Comparison of ENCODE assay signal across 8 mouse cellular contexts in the genomic region with DNA sequence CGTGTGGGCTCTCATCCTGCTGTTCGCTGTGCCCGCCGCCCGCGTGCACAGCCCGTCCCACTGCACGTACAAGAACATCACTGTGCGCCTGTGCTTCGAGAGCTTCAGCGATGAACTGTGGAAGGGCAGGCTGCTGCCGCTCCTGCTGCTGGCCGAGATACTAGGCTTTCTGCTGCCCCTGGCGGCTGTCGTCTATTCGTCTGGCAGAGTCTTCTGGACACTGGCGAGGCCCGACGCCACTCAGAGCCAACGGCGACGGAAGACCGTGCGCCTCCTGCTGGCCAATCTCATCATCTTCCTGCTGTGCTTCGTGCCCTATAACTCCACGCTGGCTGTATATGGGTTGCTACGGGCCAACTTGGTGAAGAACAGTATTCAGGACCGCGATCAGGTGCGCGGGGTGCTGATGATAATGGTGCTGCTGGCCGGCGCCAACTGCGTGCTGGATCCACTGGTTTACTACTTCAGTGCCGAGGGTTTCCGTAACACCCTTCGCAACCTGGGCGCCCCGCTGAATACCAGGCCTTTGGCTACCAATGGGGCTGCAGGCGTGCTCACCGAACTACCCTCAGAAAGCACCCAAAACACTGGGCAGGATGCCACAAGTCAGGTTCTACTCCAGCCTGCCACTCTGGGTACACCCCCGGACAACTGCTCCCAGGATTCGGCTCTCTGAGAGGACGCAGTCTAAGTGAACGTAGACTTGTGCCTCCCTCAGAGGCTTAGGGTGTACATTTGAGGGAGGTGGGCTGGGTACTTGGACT. TPM values are rescaled to one million over a fixed set of nuclear protein-coding genes. Genes with fewer than 3 reads are reported as not detected.
A peak's percentile ranks its signal among the peaks of the same experiment; 100 is the strongest.
DNase-seq lines count a peak whose midpoint lies in the region; ATAC-seq and TF ChIP-seq lines count a peak whose summit lies in the region.

No protein-coding gene starts in this region.

- H3K9me3 ChIP-seq in hindbrain, embryonic 10.5 days = no peaks in the 10 kb centered on the region
- no peaks in the 10 kb centered on the region for H3K9me3 ChIP-seq in lung, embryonic 16.5 days (ENCODE audit: control insufficient read depth, low read length)

- H3K27ac ChIP-seq in cerebellum, adult 2 months (ENCODE audit: insufficient read depth, low read length) = no peak overlapping the region
- peak overlapping the region; percentile 91 for H3K27ac ChIP-seq in hindbrain, embryonic 10.5 days
- peak overlapping the region; percentile 26; the same call in 1 of the 2 replicates for H3K27ac ChIP-seq in lung, embryonic 16.5 days (ENCODE audit: low read length)

- H3K36me3 ChIP-seq in hindbrain, embryonic 10.5 days = no peaks in the 10 kb centered on the region
- H3K36me3 ChIP-seq in lung, embryonic 16.5 days (ENCODE audit: control insufficient read depth, insufficient read depth, low read length) = no peaks in the 10 kb centered on the region

- peak overlapping the region; percentile 59 for H3K9ac ChIP-seq in lung, embryonic 16.5 days (ENCODE audit: low read length)

- peaks cover 6% of the 10 kb centered on the region; the same call in 1 of the 2 replicates for H3K4me1 ChIP-seq in cerebellum, adult 2 months (ENCODE audit: control insufficient read depth, insufficient read depth, low read length)
- peaks cover 24% of the 10 kb centered on the region for H3K4me1 ChIP-seq in hindbrain, embryonic 10.5 days (replicated peaks)
- no peaks in the 10 kb centered on the region for H3K4me1 ChIP-seq in lung, embryonic 16.5 days (replicated peaks; ENCODE audit: control insufficient read depth, insufficient read depth, low read length)

- 13% methylated on average over 45 of the region's 45 CpGs for WGBS in cerebellum, adult 2 months
- WGBS in hindbrain, embryonic 10.5 days = 21% methylated on average over 45 of the region's 45 CpGs
- 26% methylated on average over 45 of the region's 45 CpGs for WGBS in lung, embryonic 16.5 days

- no peaks in the 10 kb centered on the region for H3K27me3 ChIP-seq in cerebellum, adult 2 months (ENCODE audit: control insufficient read depth, insufficient read depth, low read length)
- H3K27me3 ChIP-seq in hindbrain, embryonic 10.5 days (ENCODE audit: insufficient read depth, poor library complexity, severe bottlenecking) = peaks cover 26% of the 10 kb centered on the region
- H3K27me3 ChIP-seq in lung, embryonic 16.5 days (ENCODE audit: control insufficient read depth, insufficient read depth, low read depth, low read length) = no peaks in the 10 kb centered on the region

- peak overlapping the region; percentile 63 for H3K4me2 ChIP-seq in lung, embryonic 16.5 days (ENCODE audit: low read depth, low read length)

- H3K4me3 ChIP-seq in cerebellum, adult 2 months (replicated peaks; ENCODE audit: insufficient read depth, low read depth, low read length) = peak overlapping the region; percentile 41
- H3K4me3 ChIP-seq in hindbrain, embryonic 10.5 days = peak overlapping the region; percentile 57
- peak overlapping the region; percentile 41 for H3K4me3 ChIP-seq in lung, embryonic 16.5 days (ENCODE audit: low read length)

- TF ChIP-seq POLR2A in cerebellum, adult 2 months (IDR thresholded peaks at IDR 0.05; ENCODE audit: borderline replicate concordance, insufficient read depth, low read length) = peak; percentile 49; the same call in 1 of the 2 replicates

- peak; percentile 83 for ATAC-seq in frontal cortex, adult (ENCODE audit: low TSS enrichment)
- ATAC-seq in lung, embryonic 16.5 days (ENCODE audit: low read depth) = peak; percentile 96
- ATAC-seq in inflammation-experienced regulatory T-cells, adult 6 months = no peak

- peak; percentile 98 for DNase-seq in ZHBTc4 (ENCODE audit: low read depth, low spot score)
- peak; percentile 79 to 86 for DNase-seq in cerebellum, adult 2 months
- DNase-seq in hindbrain, embryonic 10.5 days (ENCODE audit: low spot score) = peak; percentile 94
- DNase-seq in layer of hippocampus, postnatal 10 days (ENCODE audit: low spot score in 2 of 2) = peak; percentile 91 to 92
- peak; percentile 83 for DNase-seq in right cerebral cortex, adult 18-20 months

- TF ChIP-seq CTCF in cerebellum, adult 2 months (IDR thresholded peaks at IDR 0.05; ENCODE audit: borderline replicate concordance, insufficient read depth, low read depth, low read length) = peak; percentile 80

RNA-seq across cellular contexts. Expression of a gene that starts 13.8 kb away (rescaled TPM):
- polyA plus RNA-seq in cerebellum, adult 2 months (2012; rRNA removed) = 110 and 112 TPM in 2 replicates
- polyA plus RNA-seq in hindbrain, embryonic 10.5 days (2016; fragmentation: Nextera tagmentation; extraction: Ambion mirVana) = 95.7 and 97.6 TPM in 2 replicates
- 100 to 1,000 TPM; 176 to 195 TPM for total RNA-seq in layer of hippocampus, postnatal 10 days (2021)
- polyA plus RNA-seq in lung, embryonic 16.5 days (2015; fragmentation: Nextera tagmentation; extraction: Ambion mirVana) = 58.2 and 59.4 TPM in 2 replicates
- polyA plus RNA-seq in inflammation-experienced regulatory T-cells, adult 6 months (2017; shearing (Covaris generic)) = 10 to 100 TPM; 47.0 to 76.3 (median 61.6) TPM

RNA-seq across cellular contexts. Expression of a gene that starts 14.3 kb away (rescaled TPM):
- 0.57 and 0.84 TPM in 2 replicates for polyA plus RNA-seq in cerebellum, adult 2 months (2012; rRNA removed)
- polyA plus RNA-seq in hindbrain, embryonic 10.5 days (2016; fragmentation: Nextera tagmentation; extraction: Ambion mirVana) = 0.10 TPM in 1 of 2 replicates, not detected in the other
- total RNA-seq in layer of hippocampus, postnatal 10 days (2021) = 1 to 10 TPM; 1.1 to 1.4 TPM
- 0.45 and 0.49 TPM in 2 replicates for polyA plus RNA-seq in lung, embryonic 16.5 days (2015; fragmentation: Nextera tagmentation; extraction: Ambion mirVana)
- polyA plus RNA-seq in inflammation-experienced regulatory T-cells, adult 6 months (2017; shearing (Covaris generic)) = 10 to 100 TPM; 10.4 to 19.3 (median 12.1) TPM

RNA-seq across cellular contexts. Expression of a gene that starts 32.5 kb away (rescaled TPM):
- 23.7 and 24.8 TPM in 2 replicates for polyA plus RNA-seq in cerebellum, adult 2 months (2012; rRNA removed)
- 13.1 and 15.5 TPM in 2 replicates for polyA plus RNA-seq in hindbrain, embryonic 10.5 days (2016; fragmentation: Nextera tagmentation; extraction: Ambion mirVana)
- total RNA-seq in layer of hippocampus, postnatal 10 days (2021) = 1 to 10 TPM; 7.0 to 9.2 TPM
- polyA plus RNA-seq in lung, embryonic 16.5 days (2015; fragmentation: Nextera tagmentation; extraction: Ambion mirVana) = 12.9 and 16.4 TPM in 2 replicates
- polyA plus RNA-seq in inflammation-experienced regulatory T-cells, adult 6 months (2017; shearing (Covaris generic)) = 10 to 100 TPM in 2 of 3 experiments, 1 to 10 TPM in 1; 5.6 to 23.2 (median 17.7) TPM

RNA-seq across cellular contexts. Expression of a gene that starts 42.4 kb away (rescaled TPM):
- polyA plus RNA-seq in cerebellum, adult 2 months (2012; rRNA removed) = 75.7 and 80.2 TPM in 2 replicates
- polyA plus RNA-seq in hindbrain, embryonic 10.5 days (2016; fragmentation: Nextera tagmentation; extraction: Ambion mirVana) = 125 and 153 TPM in 2 replicates
- total RNA-seq in layer of hippocampus, postnatal 10 days (2021) = 10 to 100 TPM; 57.4 to 62.4 TPM
- 141 and 142 TPM in 2 replicates for polyA plus RNA-seq in lung, embryonic 16.5 days (2015; fragmentation: Nextera tagmentation; extraction: Ambion mirVana)
- 10 to 100 TPM; 39.9 to 61.7 (median 46.2) TPM for polyA plus RNA-seq in inflammation-experienced regulatory T-cells, adult 6 months (2017; shearing (Covaris generic))

RNA-seq across cellular contexts. Expression of a gene that starts 49.7 kb away (rescaled TPM):
- polyA plus RNA-seq in cerebellum, adult 2 months (2012; rRNA removed) = 24.5 and 24.9 TPM in 2 replicates
- 67.6 and 83.8 TPM in 2 replicates for polyA plus RNA-seq in hindbrain, embryonic 10.5 days (2016; fragmentation: Nextera tagmentation; extraction: Ambion mirVana)
- 10 to 100 TPM; 35.9 to 36.1 TPM for total RNA-seq in layer of hippocampus, postnatal 10 days (2021)
- polyA plus RNA-seq in lung, embryonic 16.5 days (2015; fragmentation: Nextera tagmentation; extraction: Ambion mirVana) = 44.5 and 52.5 TPM in 2 replicates
- polyA plus RNA-seq in inflammation-experienced regulatory T-cells, adult 6 months (2017; shearing (Covaris generic)) = 10 to 100 TPM; 32.7 to 50.7 (median 48.1) TPM
